Mouse (Mus musculus) forebrain, postnatal 0 days (tissue): Measurements from ENCODE around the gene Gna14. TPM values are rescaled to one million over a fixed set of nuclear protein-coding genes. Genes with fewer than 3 reads are reported as not detected.

Source experiments
- ATAC-seq: fragments of 200-750 bp; cut with Nextera tagmentation; 2 replicates; pipeline ENCODE4 v1.8.0; 2017; ENCODE audit warnings: mild to moderate bottlenecking, moderate library complexity
- DNase-seq: peaks from one replicate; pipeline ENCODE4 v3.0.0-alpha.2; 2015
- H3K27ac ChIP-seq: fragments of 300-500 bp; sonication (generic); 2 replicates; pipeline ENCODE4 v1.5.1; 2014; ENCODE audit warnings: low read depth, mild to moderate bottlenecking, antibody characterized with exemption, low read length, moderate library complexity, mixed read lengths
- H3K27me3 ChIP-seq: fragments of 300-500 bp; sonication (generic); 2 replicates; pipeline ENCODE4 v1.6.1; 2014; ENCODE audit warnings: mild to moderate bottlenecking, low read length, mixed read lengths; ENCODE audit not compliant: insufficient read depth
- H3K36me3 ChIP-seq: fragments of 300-500 bp; sonication (generic); 2 replicates; pipeline ENCODE4 v1.6.1; 2014; ENCODE audit warnings: mild to moderate bottlenecking, moderate library complexity; ENCODE audit not compliant: insufficient read depth
- H3K4me1 ChIP-seq: fragments of 300-500 bp; sonication (generic); 2 replicates; pipeline ENCODE4 v1.6.1; 2014; ENCODE audit warnings: antibody characterized with exemption; ENCODE audit not compliant: insufficient read depth
- H3K4me2 ChIP-seq: fragments of 300-500 bp; sonication (generic); 2 replicates; pipeline ENCODE4 v1.6.1; 2014; ENCODE audit warnings: low read depth, mild to moderate bottlenecking, moderate library complexity
- H3K4me3 ChIP-seq: fragments of 300-500 bp; sonication (generic); 2 replicates; pipeline ENCODE4 v1.5.1; 2014; ENCODE audit warnings: low read depth, low read length, mixed read lengths
- H3K9ac ChIP-seq: fragments of 300-500 bp; sonication (generic); 2 replicates; pipeline ENCODE4 v1.6.1; 2014; ENCODE audit warnings: mild to moderate bottlenecking
- H3K9me3 ChIP-seq: fragments of 300-500 bp; sonication (generic); 2 replicates; pipeline ENCODE4 v1.6.1; 2016; ENCODE audit warnings: low read length
- CTCF ChIP-seq: sonication (generic); IDR thresholded peaks from 2 replicates; pipeline ENCODE4 v1.5.1; 2016; ENCODE audit warnings: antibody characterized with exemption, control low read depth, low read depth
- whole genome bisulfite sequencing: fragments of 180-500 bp; shearing (Covaris S2); extraction: QIAGEN DNeasy Blood & Tissue Kit; methylation state at CpG from one replicate; pipeline ENCODE4 v1.1.7; 2014; 5-methylcytosine and 5-hydroxymethylcytosine counted together
- polyA plus RNA-seq: library from polyadenylated mRNA; unstranded; fragments of >200 nt; fragmentation: Nextera tagmentation; extraction: Ambion mirVana; gene quantifications from 2 replicates; pipeline ENCODE4 v1.2.1, GENCODE M21; 2015
- total RNA-seq: library from RNA; depleted of rRNA; stranded (reverse); fragments of >200 nt; gene quantifications from 2 replicates; pipeline ENCODE4 v1.2.3, GENCODE M21; 2014

The Gna14 gene
- total and polyA plus RNA-seq, 2 experiments from 2014 or later = 0.56 to 0.62 TPM

DNA sequence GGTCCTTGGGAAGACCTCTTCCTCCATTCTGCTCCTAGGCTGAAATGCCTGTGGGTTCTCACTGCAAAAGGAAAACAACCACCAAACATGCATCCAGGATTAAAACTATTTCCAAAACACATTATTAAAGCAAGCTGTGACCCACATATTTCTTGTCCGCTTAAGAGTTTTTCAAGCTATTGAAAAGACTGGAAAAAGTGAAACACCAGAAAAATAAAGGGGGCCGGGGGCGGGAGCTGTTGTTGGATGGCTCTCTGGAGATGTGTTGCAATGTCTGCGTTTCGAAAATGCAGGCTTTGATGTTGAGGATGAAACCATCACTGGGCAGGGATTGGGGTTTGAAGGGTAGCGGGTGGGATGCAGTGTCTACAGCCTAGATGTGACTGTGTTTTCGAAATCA, 149.0 kb downstream of the Gna14 start:
- TF ChIP-seq CTCF = no peak
- 92% methylated on average over 7 of the region's 7 CpGs for WGBS
- no peak overlapping the region for H3K9ac ChIP-seq

DNA sequence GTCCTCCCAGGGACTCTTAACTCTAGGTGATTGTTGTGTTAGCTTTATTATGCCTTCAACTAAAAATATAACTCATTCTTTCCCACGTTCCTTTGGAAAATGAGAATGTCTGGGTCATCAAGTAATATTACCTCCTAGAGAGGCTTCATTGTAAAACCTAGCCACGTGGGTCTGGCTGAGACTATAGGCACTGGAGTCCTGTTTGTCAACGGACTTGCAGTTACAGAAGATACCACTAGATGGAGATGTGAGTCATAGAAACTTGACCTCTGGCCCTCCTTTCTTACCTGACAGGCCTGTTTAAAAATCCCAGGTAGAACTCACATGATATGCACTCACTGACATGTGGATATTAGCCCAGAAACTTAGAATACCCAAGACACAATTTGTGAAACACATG, 149.8 kb downstream of the Gna14 start:
- Histone ChIP-seq H3K36me3 (no peaks in the 10 kb centered on the region), H3K9me3 (no peaks in the 10 kb centered on the region), H3K9ac (no peak overlapping the region), H3K4me3 (no peak overlapping the region), H3K27me3 (no peaks in the 10 kb centered on the region), H3K4me1 (no peaks in the 10 kb centered on the region), H3K27ac (no peak overlapping the region), H3K4me2 (no peak overlapping the region)
- no peak for DNase-seq
- ATAC-seq = no peak
- WGBS = 12% methylated on average over 3 of the region's 3 CpGs
- TF ChIP-seq CTCF = peak; percentile 49

More for the DNA sequence above, 149.0 kb downstream of the Gna14 start:
- ATAC-seq (no peak), DNase-seq (no peak)
- Histone ChIP-seq H3K4me2 (no peak overlapping the region), H3K4me1 (no peaks in the 10 kb centered on the region), H3K27me3 (no peaks in the 10 kb centered on the region), H3K9me3 (no peaks in the 10 kb centered on the region), H3K4me3 (no peak overlapping the region), H3K36me3 (no peaks in the 10 kb centered on the region), H3K27ac (no peak overlapping the region)

DNA sequence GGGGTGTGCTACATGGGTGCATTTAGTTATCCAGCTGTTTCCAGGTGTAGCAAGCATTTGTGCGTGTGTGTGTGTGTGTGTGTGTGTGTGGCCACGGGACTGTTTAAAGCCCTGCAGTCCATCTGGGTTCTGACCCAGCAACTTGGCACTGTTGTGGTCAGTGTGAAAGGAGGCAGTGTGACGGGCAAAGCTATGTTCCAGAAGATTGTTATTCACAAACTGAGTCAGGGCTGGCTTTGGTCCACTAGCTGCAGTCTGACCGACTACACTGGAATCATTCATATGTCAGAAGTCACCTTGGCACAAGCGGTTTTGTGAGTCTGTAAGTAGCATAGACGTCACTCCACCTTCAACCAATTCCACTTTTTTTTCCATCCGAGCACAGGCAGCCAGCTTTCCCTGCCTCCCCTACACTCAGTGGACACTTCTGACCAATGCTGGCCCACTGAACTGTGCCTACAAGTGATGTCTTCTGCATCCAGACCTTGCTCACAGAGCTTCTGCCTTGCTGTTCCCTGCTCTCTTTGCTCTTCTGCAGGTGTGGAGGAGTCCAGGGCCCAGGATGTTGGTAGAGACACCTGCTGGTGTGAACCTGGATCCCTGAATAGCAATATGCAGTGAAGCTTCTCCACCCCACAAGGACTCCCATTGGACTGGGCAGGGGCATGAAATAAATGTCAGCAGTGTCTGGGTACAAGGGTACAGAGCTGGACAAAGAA, 157.9 kb downstream of the Gna14 start:
- WGBS = 80% methylated on average over 7 of the region's 7 CpGs
- H3K4me1 ChIP-seq = no peaks in the 10 kb centered on the region
- no peak overlapping the region for H3K4me3 ChIP-seq
- H3K36me3 ChIP-seq = no peaks in the 10 kb centered on the region
- no peak for DNase-seq
- TF ChIP-seq CTCF = peak; percentile 39
- no peak for ATAC-seq
- H3K27me3 ChIP-seq = no peaks in the 10 kb centered on the region
- no peak overlapping the region for H3K9ac ChIP-seq
- no peaks in the 10 kb centered on the region for H3K9me3 ChIP-seq
- H3K4me2 ChIP-seq = no peak overlapping the region
- H3K27ac ChIP-seq = no peak overlapping the region

DNA sequence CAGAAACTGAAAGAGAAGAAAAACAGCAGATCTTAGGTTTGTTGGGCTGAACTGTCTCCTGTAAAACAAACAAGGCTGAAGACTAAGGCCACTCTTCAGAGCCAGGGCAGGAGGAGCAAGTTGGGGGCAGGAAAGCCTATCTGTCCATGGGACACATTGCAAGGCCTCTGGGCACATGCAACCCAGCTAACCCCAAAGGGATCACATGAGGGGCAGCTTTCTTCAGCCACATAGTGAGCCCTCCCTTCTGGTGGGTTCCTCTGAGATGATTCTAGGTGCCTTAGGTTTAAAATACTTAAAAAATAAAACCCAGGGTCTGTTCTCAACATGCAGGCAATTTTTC, 158.4 kb downstream of the Gna14 start:
- Histone ChIP-seq H3K36me3 (no peaks in the 10 kb centered on the region), H3K9me3 (no peaks in the 10 kb centered on the region), H3K4me1 (no peaks in the 10 kb centered on the region), H3K4me3 (no peak overlapping the region), H3K9ac (no peak overlapping the region), H3K27me3 (no peaks in the 10 kb centered on the region), H3K4me2 (no peak overlapping the region), H3K27ac (no peak overlapping the region)
- no peak for TF ChIP-seq CTCF
- no peak for ATAC-seq
- DNase-seq = no peak

DNA sequence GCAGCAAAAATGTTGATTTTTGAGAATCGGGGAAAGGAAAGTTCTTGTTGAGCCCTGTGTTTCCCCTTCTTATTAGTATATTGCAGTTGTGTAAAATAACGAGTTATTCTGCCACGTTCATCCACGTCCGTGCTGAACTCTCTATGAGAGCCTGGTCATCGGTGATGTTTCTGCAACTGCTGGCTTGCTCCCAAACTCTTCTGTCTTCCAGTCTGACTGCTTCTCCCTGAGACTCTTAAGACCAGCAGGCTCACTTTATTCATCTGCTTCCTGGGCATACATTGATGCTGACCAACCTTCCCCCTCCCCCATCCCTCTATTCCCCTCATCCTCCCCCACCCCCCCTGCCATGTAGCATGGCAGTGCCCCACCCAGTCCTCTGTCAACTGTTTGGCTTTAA, 161.7 kb downstream of the Gna14 start:
- WGBS = 59% methylated on average over 6 of the region's 6 CpGs
- ATAC-seq (no peak), DNase-seq (no peak)
- Histone ChIP-seq H3K4me2 (no peak overlapping the region), H3K4me1 (no peaks in the 10 kb centered on the region), H3K27ac (no peak overlapping the region), H3K9me3 (no peaks in the 10 kb centered on the region), H3K27me3 (no peaks in the 10 kb centered on the region), H3K4me3 (no peak overlapping the region), H3K9ac (no peak overlapping the region), H3K36me3 (no peaks in the 10 kb centered on the region)
- TF ChIP-seq CTCF = no peak

DNA sequence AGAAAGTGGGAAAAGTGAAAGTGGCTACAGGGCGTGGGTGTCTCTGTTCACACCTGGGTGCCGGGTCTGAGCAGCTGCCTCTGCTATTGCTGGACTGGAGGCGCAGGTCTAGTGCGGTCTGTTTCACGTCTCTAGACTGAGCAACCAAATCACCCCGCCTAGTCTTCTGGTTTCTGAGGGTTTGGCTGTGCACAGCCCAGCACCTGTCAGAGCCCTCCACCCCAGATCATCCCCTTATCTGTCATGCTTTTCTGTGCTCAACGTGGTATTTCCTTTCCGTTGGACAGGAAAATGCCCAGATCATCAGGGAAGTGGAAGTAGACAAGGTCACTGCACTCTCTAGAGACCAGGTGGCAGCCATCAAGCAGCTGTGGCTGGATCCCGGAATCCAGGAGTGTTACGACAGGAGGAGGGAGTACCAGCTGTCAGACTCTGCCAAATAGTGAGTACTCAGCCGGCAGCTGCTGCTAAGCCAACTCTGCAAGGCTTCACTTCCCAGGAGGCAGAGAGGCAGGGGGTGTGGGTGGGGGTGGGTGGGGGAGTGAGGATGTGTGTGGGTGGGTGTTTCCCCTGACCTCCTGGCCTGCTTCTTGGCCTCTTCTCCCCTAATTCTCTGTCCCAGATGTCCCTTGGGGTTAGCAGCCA, 163.2 kb downstream of the Gna14 start:
- Histone ChIP-seq H3K9ac (no peak overlapping the region), H3K36me3 (no peaks in the 10 kb centered on the region), H3K4me1 (no peaks in the 10 kb centered on the region), H3K4me3 (no peak overlapping the region), H3K27ac (no peak overlapping the region), H3K27me3 (no peaks in the 10 kb centered on the region), H3K9me3 (no peaks in the 10 kb centered on the region), H3K4me2 (no peak overlapping the region)
- 62% methylated on average over 11 of the region's 11 CpGs for WGBS
- DNase-seq = peak; percentile 20
- ATAC-seq = peak; percentile 72
- TF ChIP-seq CTCF = no peak

DNA sequence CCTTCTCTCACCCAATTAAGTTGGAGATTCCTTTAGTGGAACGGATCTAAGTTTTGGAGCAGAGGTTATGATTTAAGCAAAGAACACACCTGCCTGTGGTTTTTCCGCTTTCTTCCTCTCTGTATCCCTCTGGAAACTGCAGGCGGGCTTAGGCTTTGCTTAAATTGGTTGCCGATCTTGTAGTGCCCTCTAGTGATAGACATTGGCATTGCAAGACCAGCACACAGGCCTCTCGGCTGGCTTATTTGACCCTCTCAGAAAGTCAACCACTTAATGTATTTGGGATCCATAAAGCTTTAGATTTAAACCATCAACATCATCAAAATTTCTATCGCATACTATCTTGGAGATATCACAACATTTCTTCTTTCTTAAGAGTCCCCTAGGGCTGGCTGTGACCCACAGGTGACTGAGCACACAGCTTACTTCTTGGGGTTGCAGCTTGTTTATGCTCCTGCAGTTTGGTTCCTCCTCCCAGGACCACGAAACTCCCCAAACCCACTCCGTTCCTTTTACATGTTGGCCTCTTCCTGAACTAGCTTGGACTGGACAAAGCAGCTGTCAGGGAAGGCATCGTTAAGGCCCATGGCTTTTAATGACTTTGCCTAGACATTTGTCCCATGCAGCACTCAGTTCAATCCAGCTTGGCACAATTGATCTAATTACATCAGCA, 163.9 kb downstream of the Gna14 start:
- H3K4me3 ChIP-seq = no peak overlapping the region
- no peaks in the 10 kb centered on the region for H3K4me1 ChIP-seq
- 6% methylated on average over 9 of the region's 9 CpGs for WGBS
- H3K27ac ChIP-seq = no peak overlapping the region
- DNase-seq (peak; percentile 91), ATAC-seq (peak; percentile 83)
- H3K4me2 ChIP-seq = no peak overlapping the region
- H3K9me3 ChIP-seq = no peaks in the 10 kb centered on the region
- no peak overlapping the region for H3K9ac ChIP-seq
- TF ChIP-seq CTCF = peak; percentile 95
- no peaks in the 10 kb centered on the region for H3K27me3 ChIP-seq
- H3K36me3 ChIP-seq = no peaks in the 10 kb centered on the region
